Mouse (Mus musculus) embryonic facial prominence, embryonic 14.5 days (tissue): ENCODE measurements around the gene Fscn3. TPM values are rescaled to one million over a fixed set of nuclear protein-coding genes. Genes with fewer than 3 reads are reported as not detected.

Experiments
- ATAC-seq: fragments of 200-750 bp; cut with Nextera tagmentation; 2 replicates; pipeline ENCODE4 v1.8.0; 2017; ENCODE audit warnings: low read depth, moderate number of reproducible peaks, moderate TSS enrichment
- DNase-seq: peaks from one replicate; pipeline ENCODE4 v3.0.0-alpha.2; 2015; ENCODE audit warnings: low spot score
- H3K27ac ChIP-seq: fragments of 300-500 bp; sonication (generic); replicated peaks from 2 replicates; pipeline ENCODE4 v1.5.1; 2014; ENCODE audit warnings: low read depth, mild to moderate bottlenecking, low read length, moderate library complexity
- H3K27me3 ChIP-seq: fragments of 300-500 bp; sonication (generic); replicated peaks from 2 replicates; pipeline ENCODE4 v1.6.1; 2014; ENCODE audit warnings: low read length; ENCODE audit not compliant: control insufficient read depth, insufficient read depth
- H3K36me3 ChIP-seq: fragments of 300-500 bp; sonication (generic); 2 replicates; pipeline ENCODE4 v1.6.1; 2014; ENCODE audit warnings: low read length, mixed read lengths; ENCODE audit not compliant: control insufficient read depth, insufficient read depth
- H3K4me1 ChIP-seq: fragments of 300-500 bp; sonication (generic); 2 replicates; pipeline ENCODE4 v1.6.1; 2014; ENCODE audit warnings: antibody characterized with exemption, low read length; ENCODE audit not compliant: control insufficient read depth, insufficient read depth
- H3K4me2 ChIP-seq: fragments of 300-500 bp; sonication (generic); 2 replicates; pipeline ENCODE4 v1.6.1; 2014; ENCODE audit warnings: low read depth, mild to moderate bottlenecking, low read length, moderate library complexity, mixed read lengths
- H3K4me3 ChIP-seq: fragments of 300-500 bp; sonication (generic); 2 replicates; pipeline ENCODE4 v1.5.1; 2014; ENCODE audit warnings: low read depth, mild to moderate bottlenecking, low read length
- H3K9ac ChIP-seq: fragments of 300-500 bp; sonication (generic); 2 replicates; pipeline ENCODE4 v1.6.1; 2014; ENCODE audit warnings: low read depth, mild to moderate bottlenecking, low read length, moderate library complexity, mixed read lengths
- H3K9me3 ChIP-seq: fragments of 300-500 bp; sonication (generic); 2 replicates; pipeline ENCODE4 v1.6.1; 2016; ENCODE audit warnings: low read length; ENCODE audit not compliant: control insufficient read depth
- WGBS: fragments of 180-500 bp; shearing (Covaris S2); extraction: QIAGEN DNeasy Blood & Tissue Kit; methylation state at CpG from one replicate; pipeline ENCODE4 v1.1.7; 2014; 5-methylcytosine and 5-hydroxymethylcytosine counted together
- polyA plus RNA-seq: library from polyadenylated mRNA; unstranded; fragments of >200 nt; fragmentation: Nextera tagmentation; extraction: Ambion mirVana; gene quantifications from 2 replicates; pipeline ENCODE4 v1.2.1, GENCODE M21; 2014

Gene Fscn3
- polyA plus RNA-seq, 1 experiment from 2014 or later, result not detected

- WGBS, result 93% methylated on average over 4 of the region's 4 CpGs
- no peaks in the 10 kb centered on the region for H3K36me3 ChIP-seq
- peaks cover 39% of the 10 kb centered on the region for H3K27me3 ChIP-seq
- H3K27ac ChIP-seq, result no peak overlapping the region
- no peaks in the 10 kb centered on the region for H3K4me1 ChIP-seq
- DNase-seq (no peak), ATAC-seq (no peak)
- H3K4me2 ChIP-seq, result no peak overlapping the region
- peaks cover 20% of the 10 kb centered on the region; the same call in 1 of the 2 replicates for H3K9me3 ChIP-seq
- H3K9ac ChIP-seq, result no peak overlapping the region
- no peak overlapping the region for H3K4me3 ChIP-seq
Observed at GRCm38 (mm10) chr6:28399791-28400190, 27.8 kb upstream of the Fscn3 start.

GRCm38 (mm10) chr6:28410053-28410452 lies 17.5 kb upstream of the Fscn3 start:
- Histone ChIP-seq H3K4me3 (no peak overlapping the region), H3K9me3 (no peaks in the 10 kb centered on the region), H3K4me1 (no peaks in the 10 kb centered on the region), H3K4me2 (no peak overlapping the region), H3K9ac (no peak overlapping the region), H3K27ac (no peak overlapping the region), H3K36me3 (peaks cover 6% of the 10 kb centered on the region), H3K27me3 (no peaks in the 10 kb centered on the region)
- no peak for DNase-seq
- 86% methylated on average over 9 of the region's 9 CpGs for WGBS
- ATAC-seq, result no peak

GRCm38 (mm10) chr6:28411236-28411635 lies 16.4 kb upstream of the Fscn3 start:
- DNase-seq (no peak), ATAC-seq (no peak)
- Histone ChIP-seq H3K27ac (no peak overlapping the region), H3K4me2 (no peak overlapping the region), H3K9ac (no peak overlapping the region), H3K36me3 (peaks cover 17% of the 10 kb centered on the region), H3K27me3 (no peaks in the 10 kb centered on the region), H3K9me3 (no peaks in the 10 kb centered on the region), H3K4me3 (no peak overlapping the region), H3K4me1 (no peaks in the 10 kb centered on the region)
- WGBS, result 70% methylated on average over 2 of the region's 2 CpGs

GRCm38 (mm10) chr6:28416981-28417380 lies 10.6 kb upstream of the Fscn3 start:
- no peak overlapping the region for H3K4me3 ChIP-seq
- peaks cover 13% of the 10 kb centered on the region for H3K4me1 ChIP-seq
- H3K27ac ChIP-seq, result no peak overlapping the region
- H3K36me3 ChIP-seq, result peaks cover 34% of the 10 kb centered on the region
- no peak for ATAC-seq
- no peak for DNase-seq
- H3K27me3 ChIP-seq, result no peaks in the 10 kb centered on the region
- H3K4me2 ChIP-seq, result no peak overlapping the region
- no peaks in the 10 kb centered on the region for H3K9me3 ChIP-seq
- WGBS, result 76% methylated on average over 4 of the region's 4 CpGs
- H3K9ac ChIP-seq, result no peak overlapping the region

- DNase-seq, result no peak
- WGBS, result 92% methylated on average over 14 of the region's 14 CpGs
Observed at GRCm38 (mm10) chr6:28418449-28418848, 9.1 kb upstream of the Fscn3 start.

GRCm38 (mm10) chr6:28419673-28420072 lies 7.9 kb upstream of the Fscn3 start:
- Histone ChIP-seq H3K27ac (no peak overlapping the region), H3K4me2 (peak overlapping the region; percentile 85), H3K9ac (no peak overlapping the region), H3K9me3 (no peaks in the 10 kb centered on the region), H3K4me1 (peaks cover 18% of the 10 kb centered on the region), H3K27me3 (no peaks in the 10 kb centered on the region), H3K4me3 (peak overlapping the region; percentile 85; the same call in 1 of the 2 replicates), H3K36me3 (peaks cover 33% of the 10 kb centered on the region)
- ATAC-seq (no peak), DNase-seq (no peak)
- 56% methylated on average over 2 of the region's 2 CpGs for WGBS

More at GRCm38 (mm10) chr6:28418449-28418848, 9.1 kb upstream of the Fscn3 start:
- H3K4me3 ChIP-seq, result no peak overlapping the region
- peaks cover 34% of the 10 kb centered on the region for H3K36me3 ChIP-seq
- H3K4me2 ChIP-seq, result no peak overlapping the region
- no peak for ATAC-seq
- no peak overlapping the region for H3K9ac ChIP-seq
- no peaks in the 10 kb centered on the region for H3K9me3 ChIP-seq
- H3K27ac ChIP-seq, result no peak overlapping the region
- H3K4me1 ChIP-seq, result peaks cover 13% of the 10 kb centered on the region
- H3K27me3 ChIP-seq, result no peaks in the 10 kb centered on the region

GRCm38 (mm10) chr6:28420361-28420760 lies 7.2 kb upstream of the Fscn3 start:
- H3K36me3 ChIP-seq, result peaks cover 32% of the 10 kb centered on the region
- peak overlapping the region; percentile 84 for H3K9ac ChIP-seq

GRCm38 (mm10) chr6:28420865-28421264 lies 6.7 kb upstream of the Fscn3 start:
- Histone ChIP-seq H3K9me3 (no peaks in the 10 kb centered on the region), H3K9ac (peak overlapping the region; percentile 84), H3K4me2 (peak overlapping the region; percentile 85), H3K27me3 (no peaks in the 10 kb centered on the region), H3K27ac (peak overlapping the region; percentile 54; the same call in 1 of the 2 replicates), H3K4me3 (peak overlapping the region; percentile 85), H3K4me1 (peaks cover 24% of the 10 kb centered on the region), H3K36me3 (peaks cover 31% of the 10 kb centered on the region)
- ATAC-seq, result no peak
- 16% methylated on average over 13 of the region's 13 CpGs for WGBS
- DNase-seq, result no peak

More at GRCm38 (mm10) chr6:28420361-28420760, 7.2 kb upstream of the Fscn3 start:
- Histone ChIP-seq H3K9me3 (no peaks in the 10 kb centered on the region), H3K4me2 (peak overlapping the region; percentile 85), H3K4me1 (peaks cover 24% of the 10 kb centered on the region), H3K4me3 (peak overlapping the region; percentile 85), H3K27me3 (no peaks in the 10 kb centered on the region), H3K27ac (no peak overlapping the region)
- ATAC-seq (no peak), DNase-seq (no peak)
- 82% methylated on average over 17 of the region's 17 CpGs for WGBS

- H3K4me3 ChIP-seq, result peak overlapping the region; percentile 85
- H3K27me3 ChIP-seq, result no peaks in the 10 kb centered on the region
- DNase-seq (peak; percentile 96), ATAC-seq (peak; percentile 93)
- H3K4me1 ChIP-seq, result peaks cover 24% of the 10 kb centered on the region
- WGBS, result under 1% methylated on average over 19 of the region's 27 CpGs
- no peaks in the 10 kb centered on the region for H3K9me3 ChIP-seq
- H3K4me2 ChIP-seq, result peak overlapping the region; percentile 85
- H3K27ac ChIP-seq, result peak overlapping the region; percentile 54
- H3K9ac ChIP-seq, result peak overlapping the region; percentile 84
- H3K36me3 ChIP-seq, result peaks cover 34% of the 10 kb centered on the region
Observed at GRCm38 (mm10) chr6:28421469-28422000, 6.1 kb upstream of the Fscn3 start.
